Mouse (Mus musculus): ENCODE results near the gene Krt27.

Gene Krt27

GRCm38 (mm10) chr11:99366791-99367190 is 15.9 kb upstream of the Krt27 start:
- no peak for TF ChIP-seq GATA4 (IDR thresholded peaks at IDR 0.05; ENCODE audit: insufficient replicate concordance, low read length)

- TF ChIP-seq GATA4 (IDR thresholded peaks at IDR 0.05; ENCODE audit: insufficient replicate concordance, low read length) = no peak
These were observed 13.5 kb upstream of the Krt27 start for GRCm38 (mm10) chr11:99364412-99364811.

- TF ChIP-seq GATA4 (IDR thresholded peaks at IDR 0.05; ENCODE audit: insufficient replicate concordance, low read length) = no peak
These were observed 10.5 kb upstream of the Krt27 start for GRCm38 (mm10) chr11:99361423-99361822.

- TF ChIP-seq GATA4 (IDR thresholded peaks at IDR 0.05; ENCODE audit: insufficient replicate concordance, low read length) = no peak
These were observed 11.5 kb downstream of the Krt27 start for GRCm38 (mm10) chr11:99339299-99339847.

- no peak for TF ChIP-seq GATA4 (IDR thresholded peaks at IDR 0.05; ENCODE audit: insufficient replicate concordance, low read length)
These were observed 13.0 kb downstream of the Krt27 start, which contains the start of gene Krt26 for GRCm38 (mm10) chr11:99337866-99338265. TSS of gene Krt26 (minus strand) at chr11:99337966.

GRCm38 (mm10) chr11:99333426-99333825 is 17.5 kb downstream of the Krt27 start:
- TF ChIP-seq GATA4 (IDR thresholded peaks at IDR 0.05; ENCODE audit: insufficient replicate concordance, low read length) = no peak

- no peak for TF ChIP-seq GATA4 (IDR thresholded peaks at IDR 0.05; ENCODE audit: insufficient replicate concordance, low read length)
These were observed 21.2 kb downstream of the Krt27 start for GRCm38 (mm10) chr11:99329655-99330054.

- TF ChIP-seq GATA4 (IDR thresholded peaks at IDR 0.05; ENCODE audit: insufficient replicate concordance, low read length) = no peak
These were observed 28.1 kb downstream of the Krt27 start, which contains the start of gene Krt25 for GRCm38 (mm10) chr11:99322851-99323250. TSS of gene Krt25 (minus strand) at chr11:99322951.

GRCm38 (mm10) chr11:99321094-99321493 is 29.8 kb downstream of the Krt27 start:
- no peak for TF ChIP-seq GATA4 (IDR thresholded peaks at IDR 0.05; ENCODE audit: insufficient replicate concordance, low read length)

- no peak for TF ChIP-seq GATA4 (IDR thresholded peaks at IDR 0.05; ENCODE audit: insufficient replicate concordance, low read length)
These were observed 31.8 kb downstream of the Krt27 start for GRCm38 (mm10) chr11:99319127-99319526.

- no peak for TF ChIP-seq GATA4 (IDR thresholded peaks at IDR 0.05; ENCODE audit: insufficient replicate concordance, low read length)
These were observed 34.4 kb downstream of the Krt27 start for GRCm38 (mm10) chr11:99316543-99316942.

- TF ChIP-seq GATA4 (IDR thresholded peaks at IDR 0.05; ENCODE audit: insufficient replicate concordance, low read length) = no peak
These were observed 36.3 kb downstream of the Krt27 start for GRCm38 (mm10) chr11:99314594-99314993.

GRCm38 (mm10) chr11:99310882-99311281 is 40.0 kb downstream of the Krt27 start:
- no peak for TF ChIP-seq GATA4 (IDR thresholded peaks at IDR 0.05; ENCODE audit: insufficient replicate concordance, low read length)

- no peak for TF ChIP-seq GATA4 (IDR thresholded peaks at IDR 0.05; ENCODE audit: insufficient replicate concordance, low read length)
These were observed 43.3 kb downstream of the Krt27 start for GRCm38 (mm10) chr11:99307579-99307978.
